8 mouse cellular contexts compared by ENCODE assay signal in the genomic region with DNA sequence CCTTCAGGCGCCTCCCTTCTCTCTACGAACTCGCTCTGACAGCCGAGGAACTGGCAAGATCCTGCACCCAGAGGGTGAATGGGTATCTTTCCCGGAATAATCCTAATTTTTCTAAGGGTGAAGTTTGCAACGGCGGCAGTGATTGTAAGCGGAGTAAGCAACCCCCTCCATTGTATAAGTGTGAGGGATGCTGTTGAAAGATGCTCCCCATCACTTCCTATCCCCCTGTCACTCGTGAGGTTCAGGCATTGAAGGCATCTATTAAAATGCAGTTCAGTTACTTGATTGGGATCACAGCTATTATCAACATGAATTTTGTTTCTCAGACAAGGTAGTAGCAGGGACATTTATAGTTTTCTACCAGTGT. TPM values are rescaled to one million over a fixed set of nuclear protein-coding genes. Genes with fewer than 3 reads are reported as not detected.
A peak's percentile ranks its signal among the peaks of the same experiment; 100 is the strongest.
DNase-seq lines count a peak whose midpoint lies in the region; ATAC-seq and TF ChIP-seq lines count a peak whose summit lies in the region.

No protein-coding gene starts in this region.

- H3K4me1 ChIP-seq in cerebellum, adult 2 months (ENCODE audit: control insufficient read depth, insufficient read depth, low read length): no peaks in the 10 kb centered on the region
- H3K4me1 ChIP-seq in spleen, adult 2 months (ENCODE audit: control insufficient read depth, insufficient read depth, insufficient read length): no peaks in the 10 kb centered on the region; the same call in 1 of the 2 replicates
- no peaks in the 10 kb centered on the region for H3K4me1 ChIP-seq in liver, embryonic 11.5 days (replicated peaks; ENCODE audit: control insufficient read depth, insufficient read depth, low read length)
- H3K4me1 ChIP-seq in stomach, postnatal 0 days (replicated peaks; ENCODE audit: control insufficient read depth, insufficient read depth): no peaks in the 10 kb centered on the region

- peak overlapping the region; percentile 35; the same call in 1 of the 2 replicates for H3K27ac ChIP-seq in cerebellum, adult 2 months (ENCODE audit: insufficient read depth, low read length)
- H3K27ac ChIP-seq in spleen, adult 2 months (ENCODE audit: insufficient read depth, low read length): peak overlapping the region; percentile 51; the same call in 1 of the 2 replicates
- no peak overlapping the region for H3K27ac ChIP-seq in liver, embryonic 11.5 days (ENCODE audit: low read depth, low read length)
- 0 out of 2 replicates have a peak overlapping the region, but pooled peaks have one; percentile 40 for H3K27ac ChIP-seq in stomach, postnatal 0 days (replicated peaks)

- TF ChIP-seq CTCF in cerebellum, adult 2 months (IDR thresholded peaks at IDR 0.05; ENCODE audit: borderline replicate concordance, insufficient read depth, low read depth, low read length): no peak
- no peak for TF ChIP-seq CTCF in spleen, adult 2 months (IDR thresholded peaks at IDR 0.05; ENCODE audit: extremely low read depth, insufficient read depth, insufficient read length, insufficient replicate concordance)
- TF ChIP-seq CTCF in stomach, postnatal 0 days (IDR thresholded peaks at IDR 0.05; ENCODE audit: low read depth): no peak

- no peak for TF ChIP-seq POLR2A in cerebellum, adult 2 months (IDR thresholded peaks at IDR 0.05; ENCODE audit: borderline replicate concordance, insufficient read depth, low read length)
- no peak for TF ChIP-seq POLR2A in spleen, adult 2 months (IDR thresholded peaks at IDR 0.05; ENCODE audit: low read depth, low read length)

- TF ChIP-seq EP300 in stomach, postnatal 0 days (optimal IDR thresholded peaks at IDR 0.05): no peak

- peak overlapping the region; percentile 68 for H3K4me2 ChIP-seq in liver, embryonic 11.5 days
- H3K4me2 ChIP-seq in stomach, postnatal 0 days (replicated peaks; ENCODE audit: low read depth): peak overlapping the region; percentile 52

- H3K36me3 ChIP-seq in spleen, adult 2 months (ENCODE audit: control insufficient read depth, insufficient read depth, low read length): no peaks in the 10 kb centered on the region
- H3K36me3 ChIP-seq in liver, embryonic 11.5 days (ENCODE audit: control insufficient read depth, insufficient read depth, low read length): no peaks in the 10 kb centered on the region
- no peaks in the 10 kb centered on the region for H3K36me3 ChIP-seq in stomach, postnatal 0 days (ENCODE audit: control insufficient read depth, insufficient read depth, low read length)

- ATAC-seq in cerebellum, adult (ENCODE audit: insufficient number of reproducible peaks, low FRiP score, low TSS enrichment): no peak
- ATAC-seq in liver, embryonic 11.5 days (replicated peaks; ENCODE audit: low FRiP score): no peak
- ATAC-seq in stomach, postnatal 0 days (ENCODE audit: low FRiP score, low TSS enrichment): no peak

- H3K4me3 ChIP-seq in cerebellum, adult 2 months (replicated peaks; ENCODE audit: insufficient read depth, low read depth, low read length): peak overlapping the region; percentile 88
- peak overlapping the region; percentile 96 for H3K4me3 ChIP-seq in spleen, adult 2 months (ENCODE audit: extremely low read depth, insufficient read depth, insufficient read length)
- H3K4me3 ChIP-seq in liver, embryonic 11.5 days (ENCODE audit: low read depth, low read length): peak overlapping the region; percentile 67
- H3K4me3 ChIP-seq in stomach, postnatal 0 days (ENCODE audit: low read depth, low read length): peak overlapping the region; percentile 56

- H3K9ac ChIP-seq in liver, embryonic 11.5 days (ENCODE audit: low read depth, low read length): peak overlapping the region; percentile 67
- H3K9ac ChIP-seq in stomach, postnatal 0 days (ENCODE audit: low read length): peak overlapping the region; percentile 55

- H3K9me3 ChIP-seq in liver, embryonic 11.5 days (ENCODE audit: control insufficient read depth, low read length): no peaks in the 10 kb centered on the region
- H3K9me3 ChIP-seq in stomach, postnatal 0 days (ENCODE audit: control insufficient read depth, low read length): no peaks in the 10 kb centered on the region

- no peaks in the 10 kb centered on the region for H3K27me3 ChIP-seq in cerebellum, adult 2 months (ENCODE audit: control insufficient read depth, insufficient read depth, low read length)
- H3K27me3 ChIP-seq in spleen, adult 2 months (ENCODE audit: control insufficient read depth, insufficient read depth, low read length): no peaks in the 10 kb centered on the region
- H3K27me3 ChIP-seq in liver, embryonic 11.5 days (replicated peaks; ENCODE audit: control insufficient read depth, insufficient read depth, low read length): no peaks in the 10 kb centered on the region
- H3K27me3 ChIP-seq in stomach, postnatal 0 days (ENCODE audit: control insufficient read depth, insufficient read depth, low read length): no peaks in the 10 kb centered on the region

- WGBS in cerebellum, adult 2 months: 3% methylated on average over 9 of the region's 9 CpGs
- WGBS in spleen, adult 2 months: 29% methylated on average over 9 of the region's 9 CpGs
- 21% methylated on average over 9 of the region's 9 CpGs for WGBS in liver, embryonic 11.5 days
- WGBS in stomach, postnatal 0 days: 17% methylated on average over 8 of the region's 9 CpGs

- DNase-seq in cerebellum, adult 2 months: no peak
- DNase-seq in spleen, adult 2 months (ENCODE audit: low read depth in 1 of 2, low spot score in 2 of 2): no peak
- DNase-seq in spleen, adult 18-20 months: no peak
- DNase-seq in liver, embryonic 11.5 days (ENCODE audit: low spot score): no peak
- no peak for DNase-seq in stomach, postnatal 0 days (ENCODE audit: low spot score)
- DNase-seq in urinary bladder, postnatal 4 days (ENCODE audit: low spot score in 2 of 2): no peak
- no peak for DNase-seq in urinary bladder, postnatal 36 days (ENCODE audit: low spot score in 2 of 2)

RNA-seq across cellular contexts. Expression of gene Slc25a14, which starts 0.8 kb away (rescaled TPM):
- polyA plus RNA-seq in cerebellum, adult 2 months (2012; rRNA removed): 33.4 and 34.7 TPM in 2 replicates
- 1.2 and 1.3 TPM in 2 replicates for polyA plus RNA-seq in spleen, adult 2 months (2012; rRNA removed)
- 10.6 and 11.4 TPM in 2 replicates for polyA plus RNA-seq in liver, embryonic 11.5 days (2014; fragmentation: Nextera tagmentation; extraction: Ambion mirVana)
- polyA plus RNA-seq in stomach, postnatal 0 days (2015; fragmentation: Nextera tagmentation; extraction: Ambion mirVana): 7.0 and 8.1 TPM in 2 replicates

RNA-seq across cellular contexts. Expression of gene Zfp280c, which starts 29.7 kb away (rescaled TPM):
- polyA plus RNA-seq in cerebellum, adult 2 months (2012; rRNA removed): 26.6 and 27.9 TPM in 2 replicates
- 2.2 and 2.5 TPM in 2 replicates for polyA plus RNA-seq in spleen, adult 2 months (2012; rRNA removed)
- 10.7 and 11.9 TPM in 2 replicates for polyA plus RNA-seq in liver, embryonic 11.5 days (2014; fragmentation: Nextera tagmentation; extraction: Ambion mirVana)
- polyA plus RNA-seq in stomach, postnatal 0 days (2015; fragmentation: Nextera tagmentation; extraction: Ambion mirVana): 3.8 and 3.9 TPM in 2 replicates

RNA-seq across cellular contexts. Expression of gene Gpr119, which starts 50.2 kb away (rescaled TPM):
- 0.03 TPM in 1 of 2 replicates, not detected in the other for polyA plus RNA-seq in cerebellum, adult 2 months (2012; rRNA removed)
- polyA plus RNA-seq in spleen, adult 2 months (2012; rRNA removed): not detected in 2 replicates
- 0.07 TPM in 1 of 2 replicates, not detected in the other for polyA plus RNA-seq in liver, embryonic 11.5 days (2014; fragmentation: Nextera tagmentation; extraction: Ambion mirVana)
- not detected in 2 replicates for polyA plus RNA-seq in stomach, postnatal 0 days (2015; fragmentation: Nextera tagmentation; extraction: Ambion mirVana)
